Mouse (Mus musculus): ENCODE data around the gene Col24a1. TPM values are rescaled to one million over a fixed set of nuclear protein-coding genes. Genes with fewer than 3 reads are reported as not detected.
"Not testable (repeated sequence)": the region's sequence is repeated elsewhere in the genome, so short reads cannot be mapped to it uniquely, and the experiment has no call there.

Gene Col24a1
- polyA plus RNA-seq, 1 experiment, result not detected

- TF ChIP-seq CTCF (IDR thresholded peaks at IDR 0.05; ENCODE audit: extremely low read depth, insufficient read depth, insufficient read length, insufficient replicate concordance), result no peak
- no peak for TF ChIP-seq POLR2A (IDR thresholded peaks at IDR 0.05; ENCODE audit: low read depth, low read length)
- DNase-seq (ENCODE audit: low read depth in 1 of 2, low spot score in 2 of 2), result no peak
- Histone ChIP-seq H3K27ac (ENCODE audit: insufficient read depth, low read length) (no peak overlapping the region), H3K4me1 (ENCODE audit: control insufficient read depth, insufficient read depth, insufficient read length) (no peaks in the 10 kb centered on the region), H3K27me3 (ENCODE audit: control insufficient read depth, insufficient read depth, low read length) (no peaks in the 10 kb centered on the region), H3K4me3 (ENCODE audit: extremely low read depth, insufficient read depth, insufficient read length) (no peak overlapping the region), H3K36me3 (ENCODE audit: control insufficient read depth, insufficient read depth, low read length) (no peaks in the 10 kb centered on the region)
- WGBS, result 94% methylated on average over 1 of the region's 1 CpGs
These were observed 150.0 kb downstream of the Col24a1 start for GRCm38 (mm10) chr3:145442268-145442667.

GRCm38 (mm10) chr3:145443167-145443566, 150.9 kb downstream of the Col24a1 start:
- 85% methylated on average over 6 of the region's 6 CpGs for WGBS
- not testable (repeated sequence) for H3K36me3 ChIP-seq (ENCODE audit: control insufficient read depth, insufficient read depth, low read length); H3K4me1 ChIP-seq (ENCODE audit: control insufficient read depth, insufficient read depth, insufficient read length); DNase-seq (ENCODE audit: low read depth in 1 of 2, low spot score in 2 of 2); H3K27ac ChIP-seq (ENCODE audit: insufficient read depth, low read length); H3K4me3 ChIP-seq (ENCODE audit: extremely low read depth, insufficient read depth, insufficient read length); H3K27me3 ChIP-seq (ENCODE audit: control insufficient read depth, insufficient read depth, low read length)

- no peaks in the 10 kb centered on the region for H3K4me1 ChIP-seq (ENCODE audit: control insufficient read depth, insufficient read depth, insufficient read length)
- WGBS, result 76% methylated on average over 5 of the region's 5 CpGs
- no peaks in the 10 kb centered on the region for H3K27me3 ChIP-seq (ENCODE audit: control insufficient read depth, insufficient read depth, low read length)
- TF ChIP-seq CTCF (IDR thresholded peaks at IDR 0.05; ENCODE audit: extremely low read depth, insufficient read depth, insufficient read length, insufficient replicate concordance), result no peak
- no peak for TF ChIP-seq POLR2A (IDR thresholded peaks at IDR 0.05; ENCODE audit: low read depth, low read length)
- no peak overlapping the region for H3K27ac ChIP-seq (ENCODE audit: insufficient read depth, low read length)
- no peak for DNase-seq (ENCODE audit: low read depth in 1 of 2, low spot score in 2 of 2)
- no peaks in the 10 kb centered on the region for H3K36me3 ChIP-seq (ENCODE audit: control insufficient read depth, insufficient read depth, low read length)
- H3K4me3 ChIP-seq (ENCODE audit: extremely low read depth, insufficient read depth, insufficient read length), result no peak overlapping the region
These were observed 164.8 kb downstream of the Col24a1 start for GRCm38 (mm10) chr3:145457039-145457438.

GRCm38 (mm10) chr3:145462351-145462750, 170.1 kb downstream of the Col24a1 start:
- WGBS, result 73% methylated on average over 7 of the region's 7 CpGs
- TF ChIP-seq CTCF (IDR thresholded peaks at IDR 0.05; ENCODE audit: extremely low read depth, insufficient read depth, insufficient read length, insufficient replicate concordance), result no peak
- no peak for TF ChIP-seq POLR2A (IDR thresholded peaks at IDR 0.05; ENCODE audit: low read depth, low read length)
- Histone ChIP-seq H3K36me3 (ENCODE audit: control insufficient read depth, insufficient read depth, low read length) (no peaks in the 10 kb centered on the region), H3K4me1 (ENCODE audit: control insufficient read depth, insufficient read depth, insufficient read length) (no peaks in the 10 kb centered on the region), H3K4me3 (ENCODE audit: extremely low read depth, insufficient read depth, insufficient read length) (no peak overlapping the region), H3K27me3 (ENCODE audit: control insufficient read depth, insufficient read depth, low read length) (no peaks in the 10 kb centered on the region), H3K27ac (ENCODE audit: insufficient read depth, low read length) (no peak overlapping the region)
- DNase-seq (ENCODE audit: low read depth in 1 of 2, low spot score in 2 of 2), result no peak

GRCm38 (mm10) chr3:145463731-145464130, 171.5 kb downstream of the Col24a1 start:
- H3K36me3 ChIP-seq (ENCODE audit: control insufficient read depth, insufficient read depth, low read length), result no peaks in the 10 kb centered on the region
- TF ChIP-seq POLR2A (IDR thresholded peaks at IDR 0.05; ENCODE audit: low read depth, low read length) (no peak), CTCF (IDR thresholded peaks at IDR 0.05; ENCODE audit: extremely low read depth, insufficient read depth, insufficient read length, insufficient replicate concordance) (no peak)
- no peak for DNase-seq (ENCODE audit: low read depth in 1 of 2, low spot score in 2 of 2)
- 78% methylated on average over 2 of the region's 2 CpGs for WGBS
- H3K27me3 ChIP-seq (ENCODE audit: control insufficient read depth, insufficient read depth, low read length), result no peaks in the 10 kb centered on the region
- no peak overlapping the region for H3K4me3 ChIP-seq (ENCODE audit: extremely low read depth, insufficient read depth, insufficient read length)
- no peak overlapping the region for H3K27ac ChIP-seq (ENCODE audit: insufficient read depth, low read length)
- H3K4me1 ChIP-seq (ENCODE audit: control insufficient read depth, insufficient read depth, insufficient read length), result no peaks in the 10 kb centered on the region

- H3K36me3 ChIP-seq (ENCODE audit: control insufficient read depth, insufficient read depth, low read length), result no peaks in the 10 kb centered on the region
- WGBS, result 42% methylated on average over 4 of the region's 4 CpGs
- no peak for DNase-seq (ENCODE audit: low read depth in 1 of 2, low spot score in 2 of 2)
- no peaks in the 10 kb centered on the region for H3K4me1 ChIP-seq (ENCODE audit: control insufficient read depth, insufficient read depth, insufficient read length)
- TF ChIP-seq CTCF (IDR thresholded peaks at IDR 0.05; ENCODE audit: extremely low read depth, insufficient read depth, insufficient read length, insufficient replicate concordance) (no peak), POLR2A (IDR thresholded peaks at IDR 0.05; ENCODE audit: low read depth, low read length) (no peak)
- no peak overlapping the region for H3K4me3 ChIP-seq (ENCODE audit: extremely low read depth, insufficient read depth, insufficient read length)
- no peaks in the 10 kb centered on the region for H3K27me3 ChIP-seq (ENCODE audit: control insufficient read depth, insufficient read depth, low read length)
- H3K27ac ChIP-seq (ENCODE audit: insufficient read depth, low read length), result no peak overlapping the region
These were observed 178.8 kb downstream of the Col24a1 start for GRCm38 (mm10) chr3:145471094-145471493.

- TF ChIP-seq POLR2A (IDR thresholded peaks at IDR 0.05; ENCODE audit: low read depth, low read length), result no peak
- no peak for TF ChIP-seq CTCF (IDR thresholded peaks at IDR 0.05; ENCODE audit: extremely low read depth, insufficient read depth, insufficient read length, insufficient replicate concordance)
- Histone ChIP-seq H3K27ac (ENCODE audit: insufficient read depth, low read length) (no peak overlapping the region), H3K4me3 (ENCODE audit: extremely low read depth, insufficient read depth, insufficient read length) (no peak overlapping the region), H3K4me1 (ENCODE audit: control insufficient read depth, insufficient read depth, insufficient read length) (no peaks in the 10 kb centered on the region), H3K27me3 (ENCODE audit: control insufficient read depth, insufficient read depth, low read length) (no peaks in the 10 kb centered on the region), H3K36me3 (ENCODE audit: control insufficient read depth, insufficient read depth, low read length) (no peaks in the 10 kb centered on the region)
- WGBS, result 78% methylated on average over 7 of the region's 7 CpGs
- DNase-seq (ENCODE audit: low read depth in 1 of 2, low spot score in 2 of 2), result no peak
These were observed 181.9 kb downstream of the Col24a1 start for GRCm38 (mm10) chr3:145474163-145474562.

Data from spleen, adult 2 months (tissue).